Mouse (Mus musculus) megakaryocyte, embryonic 14.5 days (primary cell): ENCODE measurements at regions not wholly inside any gene's neighbourhood (a gene's known extent, or its start where the extent isn't known, plus 50 kb on each side); places are given as distances from the start of the nearest gene placed in this dataset.

Source experiments
- FLI1 ChIP-seq: IDR thresholded peaks from 2 replicates; pipeline ENCODE4 v1.6.1; 2012; ENCODE audit warnings: low read length, inconsistent platforms, mixed read lengths
- GATA1 ChIP-seq: IDR thresholded peaks from 3 replicates; pipeline ENCODE4 v1.6.1; 2012; ENCODE audit warnings: mixed read lengths, low read length, inconsistent platforms, borderline replicate concordance

DNA sequence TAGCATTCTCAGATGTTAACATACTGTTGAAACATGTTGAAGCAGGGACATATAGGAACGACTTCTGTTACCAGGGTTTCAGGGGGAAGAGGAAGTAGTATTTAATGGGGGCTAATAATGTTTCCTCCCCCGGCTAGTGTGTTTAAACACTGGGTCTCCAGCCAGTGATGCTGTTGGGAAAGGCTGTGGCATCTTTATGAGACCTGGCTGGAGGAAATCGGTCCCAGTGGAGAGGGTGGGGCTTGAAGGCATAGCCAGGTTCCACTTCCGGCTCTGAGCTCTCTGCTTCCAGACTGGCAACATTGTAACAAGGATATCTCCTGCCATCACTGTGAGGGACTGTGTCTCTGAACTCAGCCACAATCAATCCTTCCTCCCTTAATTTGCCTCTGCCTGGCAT is 156.6 kb downstream of the Tomm20 start:
- TF ChIP-seq GATA1 (no peak), FLI1 (no peak)
